Mouse (Mus musculus) kidney, embryonic 15.5 days (tissue): Measurements from ENCODE around the gene Itga7. TPM values are rescaled to one million over a fixed set of nuclear protein-coding genes. Genes with fewer than 3 reads are reported as not detected.

Source experiments
- ATAC-seq: fragments of 200-750 bp; cut with Nextera tagmentation; replicated peaks from 2 replicates; pipeline ENCODE4 v1.8.0; 2017; ENCODE audit warnings: moderate TSS enrichment; ENCODE audit not compliant: low FRiP score
- H3K27ac ChIP-seq: fragments of 300-500 bp; sonication (generic); 2 replicates; pipeline ENCODE4 v1.5.1; 2015; ENCODE audit warnings: mild to moderate bottlenecking, inconsistent platforms
- H3K27me3 ChIP-seq: fragments of 300-500 bp; sonication (generic); 2 replicates; pipeline ENCODE4 v1.6.1; 2015; ENCODE audit warnings: inconsistent platforms
- H3K36me3 ChIP-seq: fragments of 300-500 bp; sonication (generic); 2 replicates; pipeline ENCODE4 v1.6.1; 2015; ENCODE audit warnings: inconsistent platforms
- H3K4me1 ChIP-seq: fragments of 300-500 bp; sonication (generic); 2 replicates; pipeline ENCODE4 v1.6.1; 2015; ENCODE audit warnings: inconsistent platforms
- H3K4me2 ChIP-seq: fragments of 300-500 bp; sonication (generic); 2 replicates; pipeline ENCODE4 v1.6.1; 2015; ENCODE audit warnings: moderate library complexity, mild to moderate bottlenecking, inconsistent platforms
- H3K4me3 ChIP-seq: fragments of 300-500 bp; sonication (generic); replicated peaks from 2 replicates; pipeline ENCODE4 v1.5.1; 2015; ENCODE audit warnings: mild to moderate bottlenecking, inconsistent platforms
- H3K9ac ChIP-seq: fragments of 300-500 bp; sonication (generic); 2 replicates; pipeline ENCODE4 v1.6.1; 2015; ENCODE audit warnings: mild to moderate bottlenecking, inconsistent platforms
- H3K9me3 ChIP-seq: fragments of 300-500 bp; sonication (generic); replicated peaks from 2 replicates; pipeline ENCODE4 v1.6.1; 2016; ENCODE audit warnings: inconsistent platforms
- WGBS: fragments of 180-500 bp; shearing (Covaris S2); methylation state at CpG from one replicate; pipeline ENCODE4 v1.1.7; 2015; ENCODE audit warnings: mixed read lengths; 5-methylcytosine and 5-hydroxymethylcytosine counted together
- polyA plus RNA-seq: library from polyadenylated mRNA; unstranded; fragments of >200 nt; fragmentation: Nextera tagmentation; extraction: Ambion mirVana; gene quantifications from 2 replicates; pipeline ENCODE4 v1.2.1, GENCODE M21; 2015

The Itga7 gene
- polyA plus RNA-seq, 1 experiment from 2014 or later = 3.6 TPM

GRCm38 (mm10) chr10:128913219-128913618, 20.4 kb upstream of the Itga7 start:
- WGBS = 8% methylated on average over 5 of the region's 5 CpGs
- no peak for ATAC-seq
- peaks cover 64% of the 10 kb centered on the region for H3K36me3 ChIP-seq
- H3K9ac ChIP-seq = no peak overlapping the region
- no peaks in the 10 kb centered on the region for H3K9me3 ChIP-seq
- no peak overlapping the region for H3K4me2 ChIP-seq
- no peak overlapping the region for H3K4me3 ChIP-seq
- no peaks in the 10 kb centered on the region for H3K27me3 ChIP-seq
- H3K4me1 ChIP-seq = peaks cover 38% of the 10 kb centered on the region
- H3K27ac ChIP-seq = 0 out of 2 replicates have a peak overlapping the region, but pooled peaks have one; percentile 37

- 66% methylated on average over 12 of the region's 12 CpGs for WGBS
- ATAC-seq = no peak
- H3K4me2 ChIP-seq = no peak overlapping the region
- H3K9ac ChIP-seq = no peak overlapping the region
- H3K27ac ChIP-seq = peak overlapping the region; percentile 37; the same call in 1 of the 2 replicates
- H3K36me3 ChIP-seq = peaks cover 67% of the 10 kb centered on the region
- H3K9me3 ChIP-seq = no peaks in the 10 kb centered on the region
- no peak overlapping the region for H3K4me3 ChIP-seq
- peaks cover 40% of the 10 kb centered on the region for H3K4me1 ChIP-seq
- no peaks in the 10 kb centered on the region for H3K27me3 ChIP-seq
Measured at GRCm38 (mm10) chr10:128913696-128914095, 19.9 kb upstream of the Itga7 start.

- Histone ChIP-seq H3K9me3 (no peaks in the 10 kb centered on the region), H3K27me3 (no peaks in the 10 kb centered on the region), H3K4me2 (no peak overlapping the region), H3K36me3 (peaks cover 70% of the 10 kb centered on the region), H3K9ac (no peak overlapping the region), H3K4me1 (peaks cover 48% of the 10 kb centered on the region), H3K4me3 (no peak overlapping the region), H3K27ac (no peak overlapping the region)
- no peak for ATAC-seq
- WGBS = 94% methylated on average over 2 of the region's 2 CpGs
Measured at GRCm38 (mm10) chr10:128915550-128915949, 18.1 kb upstream of the Itga7 start.

- H3K4me2 ChIP-seq = no peak overlapping the region
- no peak overlapping the region for H3K27ac ChIP-seq
- H3K36me3 ChIP-seq = peaks cover 66% of the 10 kb centered on the region
- no peaks in the 10 kb centered on the region for H3K9me3 ChIP-seq
- no peak for ATAC-seq
- WGBS = 88% methylated on average over 3 of the region's 3 CpGs
- H3K4me3 ChIP-seq = no peak overlapping the region
- no peak overlapping the region for H3K9ac ChIP-seq
- peaks cover 48% of the 10 kb centered on the region for H3K4me1 ChIP-seq
- H3K27me3 ChIP-seq = no peaks in the 10 kb centered on the region
Measured at GRCm38 (mm10) chr10:128916665-128917064, 17.0 kb upstream of the Itga7 start.

GRCm38 (mm10) chr10:128917400-128917799, 16.2 kb upstream of the Itga7 start:
- no peak for ATAC-seq
- no peaks in the 10 kb centered on the region for H3K27me3 ChIP-seq
- no peak overlapping the region for H3K4me2 ChIP-seq
- no peak overlapping the region for H3K9ac ChIP-seq
- H3K4me3 ChIP-seq = no peak overlapping the region
- no peak overlapping the region for H3K27ac ChIP-seq
- H3K9me3 ChIP-seq = no peaks in the 10 kb centered on the region
- peaks cover 54% of the 10 kb centered on the region for H3K4me1 ChIP-seq
- 88% methylated on average over 6 of the region's 6 CpGs for WGBS
- peaks cover 59% of the 10 kb centered on the region for H3K36me3 ChIP-seq

- Histone ChIP-seq H3K4me3 (no peak overlapping the region), H3K4me1 (peaks cover 53% of the 10 kb centered on the region), H3K27me3 (no peaks in the 10 kb centered on the region), H3K4me2 (no peak overlapping the region), H3K9me3 (no peaks in the 10 kb centered on the region), H3K9ac (no peak overlapping the region), H3K27ac (peak overlapping the region; percentile 70), H3K36me3 (peaks cover 54% of the 10 kb centered on the region)
- no peak for ATAC-seq
- WGBS = 79% methylated on average over 7 of the region's 7 CpGs
Measured at GRCm38 (mm10) chr10:128918246-128918645, 15.4 kb upstream of the Itga7 start.

GRCm38 (mm10) chr10:128919203-128919631, 14.4 kb upstream of the Itga7 start:
- Histone ChIP-seq H3K4me1 (peaks cover 52% of the 10 kb centered on the region), H3K4me3 (no peak overlapping the region), H3K9ac (no peak overlapping the region), H3K36me3 (peaks cover 44% of the 10 kb centered on the region), H3K27ac (peak overlapping the region; percentile 70), H3K4me2 (no peak overlapping the region), H3K27me3 (no peaks in the 10 kb centered on the region), H3K9me3 (no peaks in the 10 kb centered on the region)
- ATAC-seq = 0 out of 2 replicates have a peak, but pooled peaks have one; percentile 3
- 36% methylated on average over 6 of the region's 6 CpGs for WGBS

- Histone ChIP-seq H3K4me1 (peaks cover 52% of the 10 kb centered on the region), H3K27me3 (no peaks in the 10 kb centered on the region), H3K9ac (no peak overlapping the region), H3K9me3 (no peaks in the 10 kb centered on the region), H3K36me3 (peaks cover 37% of the 10 kb centered on the region), H3K4me2 (no peak overlapping the region), H3K4me3 (no peak overlapping the region), H3K27ac (peak overlapping the region; percentile 70)
- ATAC-seq = no peak
- WGBS = 82% methylated on average over 7 of the region's 7 CpGs
Measured at GRCm38 (mm10) chr10:128919966-128920365, 13.7 kb upstream of the Itga7 start.

GRCm38 (mm10) chr10:128920736-128921161, 12.9 kb upstream of the Itga7 start:
- Histone ChIP-seq H3K9ac (no peak overlapping the region), H3K9me3 (no peaks in the 10 kb centered on the region), H3K4me1 (peaks cover 52% of the 10 kb centered on the region), H3K4me2 (0 out of 2 replicates have a peak overlapping the region, but pooled peaks have one; percentile 1), H3K27me3 (no peaks in the 10 kb centered on the region), H3K27ac (peak overlapping the region; percentile 70), H3K4me3 (no peak overlapping the region), H3K36me3 (peaks cover 29% of the 10 kb centered on the region)
- WGBS = 47% methylated on average over 3 of the region's 3 CpGs
- ATAC-seq = no peak

GRCm38 (mm10) chr10:128921251-128921650, 12.4 kb upstream of the Itga7 start:
- peak overlapping the region; percentile 70 for H3K27ac ChIP-seq
- no peaks in the 10 kb centered on the region for H3K9me3 ChIP-seq
- ATAC-seq = no peak
- H3K4me3 ChIP-seq = no peak overlapping the region
- peaks cover 52% of the 10 kb centered on the region for H3K4me1 ChIP-seq
- no peak overlapping the region; the same call in 1 of the 2 replicates for H3K9ac ChIP-seq
- H3K27me3 ChIP-seq = no peaks in the 10 kb centered on the region
- peaks cover 26% of the 10 kb centered on the region for H3K36me3 ChIP-seq
- 40% methylated on average over 1 of the region's 1 CpGs for WGBS
- H3K4me2 ChIP-seq = peak overlapping the region; percentile 85; the same call in 1 of the 2 replicates

- H3K9me3 ChIP-seq = no peaks in the 10 kb centered on the region
- H3K4me3 ChIP-seq = peak overlapping the region; percentile 69
- H3K4me1 ChIP-seq = peaks cover 52% of the 10 kb centered on the region
- peaks cover 17% of the 10 kb centered on the region for H3K36me3 ChIP-seq
- WGBS = 70% methylated on average over 16 of the region's 16 CpGs
- peak overlapping the region; percentile 85 for H3K4me2 ChIP-seq
- ATAC-seq = peak; percentile 1; the same call in 1 of the 2 replicates
- peaks cover 4% of the 10 kb centered on the region; the same call in 1 of the 2 replicates for H3K27me3 ChIP-seq
- H3K27ac ChIP-seq = peak overlapping the region; percentile 95
- peak overlapping the region; percentile 70 for H3K9ac ChIP-seq
Measured at GRCm38 (mm10) chr10:128921883-128922821, 11.5 kb upstream of the Itga7 start.

GRCm38 (mm10) chr10:128922822-128923012, 10.9 kb upstream of the Itga7 start, which contains the start of gene Rdh5:
Gene Rdh5, minus strand, starts transcription at chr10:128922888.
- H3K27me3 ChIP-seq = peaks cover 5% of the 10 kb centered on the region; the same call in 1 of the 2 replicates
- peak within 1 kb of the TSS; percentile 70 for H3K9ac ChIP-seq
- H3K4me3 ChIP-seq = peak within 1 kb of the TSS; percentile 69
- peak within 1 kb of the TSS; percentile 85 for H3K4me2 ChIP-seq
- ATAC-seq = no peak
- H3K9me3 ChIP-seq = no peaks in the 10 kb centered on the region
- 14% methylated on average over 1 of the region's 1 CpGs for WGBS
- H3K4me1 ChIP-seq = peaks cover 52% of the 10 kb centered on the region
- H3K36me3 ChIP-seq = peaks cover 11% of the 10 kb centered on the region
- H3K27ac ChIP-seq = peak within 1 kb of the TSS; percentile 95
